Mouse (Mus musculus) stomach, postnatal 0 days (tissue): ENCODE results near the gene Enox1.

Experiments
- CTCF ChIP-seq: IDR thresholded peaks from 2 replicates; pipeline ENCODE4 v1.5.1; 2016; ENCODE audit warnings: antibody characterized with exemption, low read depth, mild to moderate bottlenecking, moderate library complexity
- EP300 ChIP-seq: optimal IDR thresholded peaks from 2 replicates; pipeline ENCODE3; 2016; ENCODE audit warnings: antibody characterized with exemption

GRCm38 (mm10) chr14:77615201-77615600 is 458.6 kb downstream of the Enox1 start:
- no peak for TF ChIP-seq CTCF
- TF ChIP-seq EP300 = no peak
